Mouse (Mus musculus): Measurements from ENCODE around the gene L3mbtl1.

DNA sequence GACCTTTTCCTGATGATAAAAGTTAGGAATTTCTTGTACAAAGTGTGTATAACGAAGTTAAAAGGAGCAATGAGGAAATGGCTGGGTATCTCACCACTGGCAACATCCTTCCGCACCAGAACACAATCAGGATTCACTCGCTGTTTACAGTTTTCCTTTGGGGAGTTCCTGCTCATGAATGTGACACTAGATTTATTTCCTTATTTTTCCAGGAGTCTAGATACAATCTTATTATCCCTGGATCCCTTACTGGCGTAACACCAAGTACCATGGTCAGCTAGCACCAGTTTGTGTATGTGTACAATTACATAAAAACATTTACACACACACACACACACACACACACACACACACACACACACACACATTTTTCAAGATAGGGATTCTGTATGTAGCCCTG lies 64.0 kb downstream of the L3mbtl1 start:
- TF ChIP-seq MAX (IDR thresholded peaks at IDR 0.05) (no peak), CTCF (IDR thresholded peaks at IDR 0.05; ENCODE audit: control insufficient read depth, insufficient read depth, insufficient read length) (no peak), USF1 (IDR thresholded peaks at IDR 0.05; ENCODE audit: low read depth) (no peak), MYOD1 (IDR thresholded peaks at IDR 0.05; ENCODE audit: control insufficient read depth, insufficient read length, low read depth) (no peak), CEBPB (IDR thresholded peaks at IDR 0.05; ENCODE audit: low read depth) (no peak)

All from C2C12 (cell line).